Mouse (Mus musculus): ENCODE data around the gene Ptk7. TPM values are rescaled to one million over a fixed set of nuclear protein-coding genes. Genes with fewer than 3 reads are reported as not detected.

Ptk7 gene
- total and polyA plus RNA-seq, 3 experiments = 0.11 to 4.8 (median 0.29) TPM

DNA sequence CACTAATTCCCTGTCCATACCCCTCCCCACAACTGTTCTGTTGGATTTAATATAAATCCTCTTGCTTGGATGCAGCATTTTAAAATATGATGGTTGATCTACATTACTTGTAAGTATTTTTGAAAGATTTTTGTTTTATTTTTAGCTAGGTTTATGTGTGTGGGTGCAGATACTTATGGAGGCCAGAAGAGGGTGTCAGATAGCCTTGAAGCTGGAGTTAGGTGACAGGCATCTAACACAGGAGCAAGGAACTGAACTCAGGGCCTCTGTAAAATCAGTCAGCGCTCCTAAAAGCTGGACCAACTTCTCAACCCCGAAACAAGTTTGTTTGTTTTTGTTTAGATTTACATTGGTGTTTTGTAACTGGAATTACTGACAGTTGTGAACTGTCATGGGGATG, 28.7 kb downstream of the Ptk7 start:
- Histone ChIP-seq H3K9me3 (replicated peaks; ENCODE audit: low read length) (no peaks in the 10 kb centered on the region), H3K4me1 (ENCODE audit: control insufficient read depth in 1 of 2, insufficient read depth in 2 of 2) (no peaks in the 10 kb centered on the region), H3K27ac (ENCODE audit: insufficient read depth, low read depth) (no peak overlapping the region), H3K4me2 (ENCODE audit: insufficient read depth, low read depth, poor library complexity, severe bottlenecking) (no peak overlapping the region), H3K9ac (ENCODE audit: insufficient read depth, low read depth) (no peak overlapping the region), H3K36me3 (replicated peaks in 1 of 2; ENCODE audit: control insufficient read depth in 1 of 2, insufficient read depth in 1 of 2, low read length in 1 of 2) (no peaks in the 10 kb centered on the region), H3K27me3 (replicated peaks) (no peaks in the 10 kb centered on the region), H3K79me2 (replicated peaks; ENCODE audit: control insufficient read depth, extremely low read depth, insufficient read depth, poor library complexity, severe bottlenecking) (no peaks in the 10 kb centered on the region), H3K4me3 (replicated peaks in 1 of 3; ENCODE audit: low read depth in 2 of 3, low read length in 2 of 3, poor library complexity in 1 of 3) (no peak overlapping the region)
- dilution Hi-C loops (cut with MboI; ENCODE audit: extremely low pct_ligation_motif_present, extremely low pct_unique_long_range_greater_than_20kb, low sequenced_read_pairs) = no loop called here
- TF ChIP-seq RAD21 (IDR thresholded peaks at IDR 0.05; ENCODE audit: low read depth, low read length) (peak; percentile 67), CTCF (conservative IDR thresholded peaks at IDR 0.05 in 1 of 2, IDR thresholded peaks at IDR 0.05 in 1 of 2; ENCODE audit: low read depth in 2 of 2, low read length in 2 of 2) (peak in 1 of 2 experiments; percentile 64; a peak in 2 of 4 replicates), CHD2 (IDR thresholded peaks at IDR 0.05; ENCODE audit: low read length) (no peak), USF1 (IDR thresholded peaks at IDR 0.05; ENCODE audit: low read depth, low read length) (no peak), SMC3 (IDR thresholded peaks at IDR 0.05; ENCODE audit: low read depth, low read length) (peak; percentile 60), POLR2A (IDR thresholded peaks at IDR 0.05; ENCODE audit: low read depth, low read length) (no peak)
- in situ Hi-C loops (cut with MboI; ENCODE audit: low pct_ligation_motif_present, low pct_unique_long_range_greater_than_20kb, low sequenced_read_pairs) = no loop called here
- DNase-seq (ENCODE audit: extremely low read depth) = peak; percentile 34

DNA sequence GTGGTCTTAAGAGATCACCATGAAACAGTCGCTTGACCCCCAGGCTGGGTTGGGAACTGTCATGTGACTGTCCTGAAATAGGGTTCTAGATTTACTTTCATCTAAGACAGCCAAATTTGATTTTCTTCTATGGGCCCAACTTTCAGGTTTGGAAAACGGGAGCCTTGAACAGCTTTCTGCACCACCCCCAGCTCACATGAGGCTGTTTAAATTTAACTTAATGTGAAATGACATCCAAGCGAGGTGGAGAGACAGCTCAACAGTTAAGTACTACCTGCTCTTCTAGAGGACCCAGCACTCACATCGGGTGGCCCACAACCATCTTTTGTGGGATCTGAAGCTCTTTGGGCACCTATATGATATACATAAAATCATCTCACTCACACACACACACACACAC, 30.3 kb downstream of the Ptk7 start:
- Histone ChIP-seq H3K27me3 (replicated peaks) (no peaks in the 10 kb centered on the region), H3K9ac (ENCODE audit: insufficient read depth, low read depth) (no peak overlapping the region), H3K36me3 (replicated peaks in 1 of 2; ENCODE audit: control insufficient read depth in 1 of 2, insufficient read depth in 1 of 2, low read length in 1 of 2) (no peaks in the 10 kb centered on the region), H3K4me3 (replicated peaks in 1 of 3; ENCODE audit: low read depth in 2 of 3, low read length in 2 of 3, poor library complexity in 1 of 3) (no peak overlapping the region), H3K4me1 (ENCODE audit: control insufficient read depth in 1 of 2, insufficient read depth in 2 of 2) (no peaks in the 10 kb centered on the region), H3K9me3 (replicated peaks; ENCODE audit: low read length) (no peaks in the 10 kb centered on the region), H3K27ac (ENCODE audit: insufficient read depth, low read depth) (no peak overlapping the region), H3K4me2 (ENCODE audit: insufficient read depth, low read depth, poor library complexity, severe bottlenecking) (no peak overlapping the region), H3K79me2 (replicated peaks; ENCODE audit: control insufficient read depth, extremely low read depth, insufficient read depth, poor library complexity, severe bottlenecking) (no peaks in the 10 kb centered on the region)
- dilution Hi-C loops (cut with MboI; ENCODE audit: extremely low pct_ligation_motif_present, extremely low pct_unique_long_range_greater_than_20kb, low sequenced_read_pairs) = no loop called here
- no peak for DNase-seq (ENCODE audit: extremely low read depth)
- in situ Hi-C loops (cut with MboI; ENCODE audit: low pct_ligation_motif_present, low pct_unique_long_range_greater_than_20kb, low sequenced_read_pairs) = no loop called here
- TF ChIP-seq HCFC1 (IDR thresholded peaks at IDR 0.05; ENCODE audit: low read depth, low read length) = no peak
- no peak for TF ChIP-seq NRF1 (IDR thresholded peaks at IDR 0.05; ENCODE audit: low read depth, low read length)
- TF ChIP-seq ZKSCAN1 (IDR thresholded peaks at IDR 0.05; ENCODE audit: borderline replicate concordance, low read depth, low read length) = no peak
- TF ChIP-seq EP300 (IDR thresholded peaks at IDR 0.05; ENCODE audit: low read length) = no peak
- TF ChIP-seq ZMIZ1 (IDR thresholded peaks at IDR 0.05; ENCODE audit: low read depth, low read length) = no peak
- no peak for TF ChIP-seq MAZ (IDR thresholded peaks at IDR 0.05; ENCODE audit: low read depth, low read length)

DNA sequence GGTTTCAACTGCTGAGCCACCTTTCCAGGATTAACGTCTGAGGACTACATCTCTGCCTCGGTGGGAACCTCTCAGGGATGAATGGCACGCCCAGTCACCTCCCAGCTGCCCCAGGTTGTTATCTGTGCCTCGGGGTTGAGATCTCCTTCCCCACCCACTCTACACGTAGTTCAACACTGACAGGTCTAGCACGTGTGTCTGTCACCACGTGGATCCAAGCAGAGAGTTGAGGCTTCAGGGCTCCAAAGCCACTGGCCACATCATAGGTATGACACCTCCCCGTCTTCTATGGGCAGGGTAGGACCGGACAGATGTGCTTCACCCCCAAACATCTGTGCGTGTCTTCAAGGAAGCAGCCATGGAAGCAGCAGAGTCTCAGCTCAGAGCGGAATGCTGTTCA, 31.3 kb downstream of the Ptk7 start:
- no peak for DNase-seq (ENCODE audit: extremely low read depth)
- dilution Hi-C loops (cut with MboI; ENCODE audit: extremely low pct_ligation_motif_present, extremely low pct_unique_long_range_greater_than_20kb, low sequenced_read_pairs) = no loop called here

More for the DNA sequence above, 31.3 kb downstream of the Ptk7 start:
- H3K4me3 ChIP-seq (replicated peaks in 1 of 3; ENCODE audit: low read depth in 2 of 3, low read length in 2 of 3, poor library complexity in 1 of 3) = no peak overlapping the region
- in situ Hi-C loops (cut with MboI; ENCODE audit: low pct_ligation_motif_present, low pct_unique_long_range_greater_than_20kb, low sequenced_read_pairs) = no loop called here
- no peaks in the 10 kb centered on the region for H3K27me3 ChIP-seq (replicated peaks)
- no peak overlapping the region for H3K4me2 ChIP-seq (ENCODE audit: insufficient read depth, low read depth, poor library complexity, severe bottlenecking)
- no peak overlapping the region for H3K27ac ChIP-seq (ENCODE audit: insufficient read depth, low read depth)
- H3K9me3 ChIP-seq (replicated peaks; ENCODE audit: low read length) = no peaks in the 10 kb centered on the region
- no peak overlapping the region for H3K9ac ChIP-seq (ENCODE audit: insufficient read depth, low read depth)
- H3K36me3 ChIP-seq (replicated peaks in 1 of 2; ENCODE audit: control insufficient read depth in 1 of 2, insufficient read depth in 1 of 2, low read length in 1 of 2) = no peaks in the 10 kb centered on the region
- no peaks in the 10 kb centered on the region for H3K4me1 ChIP-seq (ENCODE audit: control insufficient read depth in 1 of 2, insufficient read depth in 2 of 2)
- no peaks in the 10 kb centered on the region for H3K79me2 ChIP-seq (replicated peaks; ENCODE audit: control insufficient read depth, extremely low read depth, insufficient read depth, poor library complexity, severe bottlenecking)
- no peak for TF ChIP-seq CTCF (conservative IDR thresholded peaks at IDR 0.05 in 1 of 2, IDR thresholded peaks at IDR 0.05 in 1 of 2; ENCODE audit: low read depth in 2 of 2, low read length in 2 of 2)
- no peak for TF ChIP-seq SIN3A (IDR thresholded peaks at IDR 0.05; ENCODE audit: low read length)
- TF ChIP-seq EP300 (IDR thresholded peaks at IDR 0.05; ENCODE audit: low read length) = no peak
- no peak for TF ChIP-seq ZKSCAN1 (IDR thresholded peaks at IDR 0.05; ENCODE audit: borderline replicate concordance, low read depth, low read length)
- TF ChIP-seq JUND (conservative IDR thresholded peaks at IDR 0.05; ENCODE audit: low read depth, low read length) = no peak
- TF ChIP-seq POLR2A (IDR thresholded peaks at IDR 0.05; ENCODE audit: low read depth, low read length) = no peak
- TF ChIP-seq NRF1 (IDR thresholded peaks at IDR 0.05; ENCODE audit: low read depth, low read length) = no peak
- TF ChIP-seq ELF1 (IDR thresholded peaks at IDR 0.05; ENCODE audit: low read depth, low read length) = no peak
- no peak for TF ChIP-seq MAZ (IDR thresholded peaks at IDR 0.05; ENCODE audit: low read depth, low read length)
- no peak for TF ChIP-seq MAFK (IDR thresholded peaks at IDR 0.05; ENCODE audit: insufficient replicate concordance, low read length)
- no peak for TF ChIP-seq RCOR1 (conservative IDR thresholded peaks at IDR 0.05; ENCODE audit: low read depth, low read length)
- TF ChIP-seq IRF4 (IDR thresholded peaks at IDR 0.05; ENCODE audit: low read depth, low read length) = no peak
- no peak for TF ChIP-seq SMC3 (IDR thresholded peaks at IDR 0.05; ENCODE audit: low read depth, low read length)
- no peak for TF ChIP-seq NELFE (IDR thresholded peaks at IDR 0.05; ENCODE audit: low read depth, low read length)
- no peak for TF ChIP-seq ETS1 (conservative IDR thresholded peaks at IDR 0.05; ENCODE audit: low read depth, low read length)
- TF ChIP-seq KAT2A (IDR thresholded peaks at IDR 0.05; ENCODE audit: insufficient replicate concordance, low read length) = no peak
- TF ChIP-seq ZNF384 (IDR thresholded peaks at IDR 0.05; ENCODE audit: low read depth, low read length) = no peak
- no peak for TF ChIP-seq MXI1 (IDR thresholded peaks at IDR 0.05; ENCODE audit: low read depth, low read length)
- no peak for TF ChIP-seq E2F4 (IDR thresholded peaks at IDR 0.05; ENCODE audit: insufficient replicate concordance, low read depth, low read length)
